Mouse (Mus musculus) heart, adult 2 months (tissue): Measurements from ENCODE around the gene Bex1. TPM values are rescaled to one million over a fixed set of nuclear protein-coding genes. Genes with fewer than 3 reads are reported as not detected.
A peak's percentile ranks its signal among the peaks of the same experiment; 100 is the strongest.
"Not testable (repeated sequence)": the region's sequence is repeated elsewhere in the genome, so short reads cannot be mapped to it uniquely, and the experiment has no call there.

ENCODE experiments used
- DNase-seq, 2 experiments: peaks; one replicate each; pipeline ENCODE4 v3.0.0; 2021
- H3K27ac ChIP-seq: fragments of 200-600 bp; 2 replicates; pipeline ENCODE4 v1.8.1; 2022
- H3K27me3 ChIP-seq: fragments of 200-500 bp; 2 replicates; pipeline ENCODE4 v1.6.1; 2012; ENCODE audit warnings: mild to moderate bottlenecking, low read length, inconsistent platforms, mixed read lengths; ENCODE audit not compliant: control insufficient read depth, insufficient read depth
- H3K36me3 ChIP-seq: fragments of 200-500 bp; 2 replicates; pipeline ENCODE4 v1.6.1; 2012; ENCODE audit warnings: low read length, inconsistent platforms; ENCODE audit not compliant: control insufficient read depth, insufficient read depth
- H3K4me1 ChIP-seq: fragments of 200-500 bp; 2 replicates; pipeline ENCODE4 v1.6.1; 2011; ENCODE audit warnings: low read length; ENCODE audit not compliant: control insufficient read depth, insufficient read depth
- H3K4me3 ChIP-seq: fragments of 200-600 bp; 2 replicates; pipeline ENCODE4 v1.8.1; 2022
- H3K79me2 ChIP-seq: fragments of 200-500 bp; replicated peaks from 2 replicates; pipeline ENCODE4 v1.6.1; 2012; ENCODE audit warnings: mild to moderate bottlenecking, inconsistent platforms, low read length, moderate library complexity, mixed read lengths; ENCODE audit not compliant: control insufficient read depth, insufficient read depth
- H3K9ac ChIP-seq: fragments of 200-500 bp; 2 replicates; pipeline ENCODE4 v1.6.1; 2012; ENCODE audit warnings: low read depth, mild to moderate bottlenecking, control low read depth, inconsistent platforms, low read length, mixed read lengths
- CTCF ChIP-seq: fragments of 200-600 bp; IDR thresholded peaks from 2 replicates; pipeline ENCODE4 v1.8.1; 2022; ENCODE audit warnings: antibody characterized with exemption, mild to moderate bottlenecking, moderate library complexity
- EP300 ChIP-seq: fragments of 200-500 bp; IDR thresholded peaks from 2 replicates; pipeline ENCODE4 v1.6.1; 2011; ENCODE audit warnings: low read depth, low read length, control low read depth; ENCODE audit not compliant: insufficient read depth
- POLR2A ChIP-seq: fragments of 200-500 bp; IDR thresholded peaks from 2 replicates; pipeline ENCODE4 v1.6.1; 2011; ENCODE audit warnings: mild to moderate bottlenecking, low read depth, low read length, control low read depth; ENCODE audit not compliant: insufficient read depth
- WGBS: fragments of 180-500 bp; shearing (Covaris S2); methylation state at CpG from one replicate; pipeline ENCODE4 v1.1.7; 2018; 5-methylcytosine and 5-hydroxymethylcytosine counted together
- intact Hi-C: fragments of 180-260 bp; cut with DNase I; formaldehyde crosslinking; loops from one replicate; pipeline ENCODE4 v1.15.1; 2025
- long read RNA-seq: library from polyadenylated mRNA; stranded (forward); transcript quantifications from one replicate; pipeline ENCODE4 v2.0.0, GENCODE M21; 2021
- polyA plus RNA-seq: library from polyadenylated mRNA; depleted of rRNA; stranded (reverse); fragments of >200 nt; gene quantifications from 2 replicates; pipeline ENCODE4 v1.2.3, GENCODE M21; 2012; rRNA removed
- total RNA-seq, 2 experiments: library from RNA; stranded (reverse); gene quantifications; 2 replicates each; pipeline ENCODE4 v1.2.3; 2021

Bex1 gene
- total RNA-seq (1 to 10 TPM; 1.8 to 3.7 TPM), polyA plus RNA-seq (2.0 and 2.4 TPM in 2 replicates)
- long read RNA-seq, partial matches to known transcripts, result 0 of 4 reads
- long read RNA-seq, other reads (novel, unspliced or antisense), result 2 of 4 reads

DNA sequence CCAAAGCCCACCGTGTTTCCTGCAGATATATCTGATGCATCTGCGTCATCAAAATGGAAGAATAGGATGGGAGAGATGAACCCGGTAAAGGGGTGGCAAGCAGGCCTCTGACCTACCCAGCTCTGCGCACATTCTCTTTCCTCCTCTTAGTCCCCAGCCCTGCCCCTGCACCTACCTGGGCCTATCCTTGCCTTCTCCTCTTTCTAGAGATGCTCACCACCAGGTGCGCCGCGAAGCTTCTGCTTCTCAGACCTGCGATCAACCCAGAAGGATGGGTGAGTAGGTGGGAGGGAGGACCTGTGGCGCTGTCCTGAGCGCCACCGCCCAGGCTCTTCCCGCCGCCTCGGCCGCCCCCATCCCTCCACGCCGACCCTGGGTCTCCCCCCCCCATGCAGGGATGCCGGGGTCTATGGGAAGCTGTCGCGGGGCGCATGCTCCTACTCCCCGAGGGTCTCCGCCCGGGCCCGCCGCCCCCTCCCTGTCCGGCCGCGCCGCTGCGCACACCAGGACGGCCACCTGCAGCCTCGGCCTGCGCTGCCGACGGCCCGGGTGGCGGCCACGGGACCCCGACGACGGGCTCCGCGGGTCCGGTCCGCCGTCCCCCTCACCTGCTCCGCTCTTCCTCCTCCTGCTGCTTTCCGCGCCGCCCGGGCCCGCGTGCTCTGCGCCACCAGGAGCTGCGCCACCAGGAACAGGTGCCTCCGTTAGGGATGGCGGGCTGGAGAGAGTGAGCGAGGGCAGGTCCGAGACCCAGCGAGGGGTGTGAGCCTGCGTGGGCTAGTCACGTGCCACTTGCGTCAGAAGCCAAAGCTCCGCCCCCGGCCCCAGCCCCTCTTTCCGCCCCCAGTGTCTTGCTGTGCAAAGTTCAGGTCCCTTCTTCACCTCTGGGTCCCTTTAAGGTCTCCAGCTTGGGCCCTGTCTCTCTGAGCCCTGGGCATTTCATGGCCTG is at the start of gene Bex1, which contains the start of gene Tceal7:
Gene Bex1 (minus strand): TSS at position 785 of the 949 bp plus-strand sequence.
Gene Tceal7 (plus strand): TSS at position 51 of the 949 bp plus-strand sequence.
- intact Hi-C loops, H3K79me2 ChIP-seq, H3K4me3 ChIP-seq, H3K27ac ChIP-seq, H3K9ac ChIP-seq, H3K4me1 ChIP-seq, DNase-seq, H3K27me3 ChIP-seq, H3K36me3 ChIP-seq: not testable (repeated sequence)
- 26% methylated on average over 16 of the region's 67 CpGs for WGBS

- no peak for DNase-seq
- H3K9ac ChIP-seq, result no peak overlapping the region
- no peaks in the 10 kb centered on the region for H3K79me2 ChIP-seq
- no peaks in the 10 kb centered on the region for H3K36me3 ChIP-seq
- no peaks in the 10 kb centered on the region for H3K4me1 ChIP-seq
- intact Hi-C loops, result no loop called here
- no peak overlapping the region for H3K4me3 ChIP-seq
- TF ChIP-seq EP300, result no peak
- no peak for TF ChIP-seq POLR2A
- TF ChIP-seq CTCF, result no peak
- H3K27me3 ChIP-seq, result no peaks in the 10 kb centered on the region
- WGBS, result 45% methylated on average over 6 of the region's 6 CpGs
- H3K27ac ChIP-seq, result no peak overlapping the region
Measured at GRCm38 (mm10) chrX:136252023-136252729, 36.9 kb upstream of the Bex1 start.

DNA sequence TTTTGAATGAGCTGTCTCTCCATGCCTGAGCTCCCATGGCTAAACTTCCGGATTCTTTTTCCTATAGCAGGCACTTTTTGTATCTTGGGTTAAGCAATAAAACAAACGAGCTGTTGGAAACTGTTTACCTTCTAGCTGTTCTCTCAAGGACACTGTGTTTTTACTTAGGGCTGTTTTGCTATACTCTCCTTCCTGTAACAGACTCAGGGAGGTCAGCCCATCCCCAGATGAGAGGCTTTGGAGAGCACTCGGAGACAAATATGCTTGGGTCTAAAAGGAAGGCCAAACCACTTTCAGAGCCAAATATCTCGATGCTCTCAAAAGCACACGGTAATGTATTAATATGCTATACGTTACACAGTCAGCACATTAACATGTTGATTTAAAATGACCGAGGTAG is 34.4 kb upstream of the Bex1 start:
- Histone ChIP-seq H3K79me2 (no peaks in the 10 kb centered on the region), H3K27me3 (no peaks in the 10 kb centered on the region), H3K4me3 (no peak overlapping the region), H3K27ac (no peak overlapping the region), H3K4me1 (no peaks in the 10 kb centered on the region), H3K36me3 (no peaks in the 10 kb centered on the region), H3K9ac (no peak overlapping the region)
- intact Hi-C loops, result loop anchor here (10.0 kb wide), 1 partner anchor 1655 kb away; no protein-coding TSS in a partner anchor
- TF ChIP-seq EP300, result no peak
- DNase-seq, result no peak
- WGBS, result 72% methylated on average over 7 of the region's 7 CpGs

DNA sequence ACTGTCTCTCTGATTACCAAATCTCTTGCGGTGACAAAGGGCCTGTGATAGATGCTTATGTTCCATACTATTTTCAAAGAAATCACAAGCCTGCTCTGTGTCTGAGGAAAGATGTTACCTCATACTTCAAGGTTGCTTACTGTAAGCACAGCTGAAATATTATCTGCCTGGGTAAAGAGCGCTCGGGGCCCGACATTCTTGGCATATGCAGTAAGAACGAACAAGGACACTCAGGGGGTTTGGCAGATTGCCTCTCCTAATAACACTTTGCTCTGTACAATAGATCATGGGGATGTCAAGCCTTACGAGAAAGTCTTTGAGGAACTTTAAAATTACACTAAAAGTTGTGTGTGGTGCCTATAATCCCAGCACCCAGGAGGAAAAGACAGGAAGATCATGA is 33.5 kb upstream of the Bex1 start:
- WGBS, result 46% methylated on average over 6 of the region's 6 CpGs
- Histone ChIP-seq H3K79me2 (no peaks in the 10 kb centered on the region), H3K36me3 (no peaks in the 10 kb centered on the region), H3K27ac (no peak overlapping the region), H3K27me3 (no peaks in the 10 kb centered on the region), H3K4me3 (no peak overlapping the region), H3K9ac (no peak overlapping the region), H3K4me1 (no peaks in the 10 kb centered on the region; the same call in 1 of the 2 replicates)
- no peak for DNase-seq
- intact Hi-C loops, result loop anchor here (10.0 kb wide), 1 partner anchor 1654 kb away; no protein-coding TSS in a partner anchor
- TF ChIP-seq CTCF, result no peak
- TF ChIP-seq POLR2A, result no peak
- TF ChIP-seq EP300, result no peak

DNA sequence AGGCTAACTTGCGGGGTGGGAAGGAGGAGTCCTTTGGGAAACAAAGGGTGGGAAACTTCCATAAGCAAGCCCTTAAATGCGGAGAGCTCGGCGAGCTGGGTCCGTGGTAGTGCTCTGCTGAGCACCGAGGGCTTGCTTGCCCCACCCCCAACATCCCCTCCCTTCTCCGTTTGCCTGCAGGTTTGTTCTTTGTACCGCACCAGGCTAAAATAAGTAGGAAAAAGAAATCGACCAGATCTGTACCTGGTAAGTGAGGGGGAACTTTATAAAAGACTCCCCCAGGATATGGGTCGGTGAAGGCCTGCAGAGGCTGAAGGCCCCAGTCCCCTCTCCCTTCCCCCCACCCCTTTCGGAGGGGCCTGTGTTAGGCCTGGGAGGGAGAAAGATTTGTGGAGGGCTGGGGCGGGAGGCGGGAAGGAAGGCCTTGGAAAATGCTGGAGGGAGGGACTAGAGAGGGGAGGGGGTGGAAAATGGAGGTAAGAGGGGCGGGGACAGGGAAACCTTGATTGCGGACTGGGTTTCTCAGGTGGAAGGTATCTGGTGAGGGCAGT is 30.3 kb upstream of the Bex1 start:
- intact Hi-C loops, result loop anchor here (10.0 kb wide), 1 partner anchor 1651 kb away; no protein-coding TSS in a partner anchor
- no peak for TF ChIP-seq POLR2A
- TF ChIP-seq CTCF, result no peak
- TF ChIP-seq EP300, result no peak
- H3K9ac ChIP-seq, result peak overlapping the region; percentile 57
- H3K36me3 ChIP-seq, result no peaks in the 10 kb centered on the region
- no peaks in the 10 kb centered on the region for H3K27me3 ChIP-seq
- DNase-seq, result peak; percentile 8 to 23
- WGBS, result 9% methylated on average over 12 of the region's 15 CpGs
- H3K27ac ChIP-seq, result peak overlapping the region; percentile 59
- H3K79me2 ChIP-seq, result no peaks in the 10 kb centered on the region
- H3K4me3 ChIP-seq, result peak overlapping the region; percentile 57
- H3K4me1 ChIP-seq, result no peaks in the 10 kb centered on the region; the same call in 1 of the 2 replicates
